Mouse (Mus musculus) E14TG2a.4 (cell line): Measurements from ENCODE around the gene Paics.

Experiments used
- H3K27me3 ChIP-seq: 2 replicates; pipeline ENCODE4 v1.6.1; 2014; ENCODE audit warnings: low read length, control low read depth; ENCODE audit not compliant: insufficient read depth
- H3K36me3 ChIP-seq: 2 replicates; pipeline ENCODE4 v1.6.1; 2014; ENCODE audit warnings: low read length, control low read depth; ENCODE audit not compliant: insufficient read depth
- H3K4me1 ChIP-seq: replicated peaks from 2 replicates; pipeline ENCODE4 v1.6.1; 2014; ENCODE audit warnings: low read depth, low read length, control low read depth
- H3K4me3 ChIP-seq: replicated peaks from 2 replicates; pipeline ENCODE4 v1.5.1; 2014; ENCODE audit warnings: mild to moderate bottlenecking, low read length
- H3K9me3 ChIP-seq: 2 replicates; pipeline ENCODE4 v1.6.1; 2014; ENCODE audit warnings: low read length, control low read depth
- CTCF ChIP-seq: conservative IDR thresholded peaks from 2 replicates; pipeline ENCODE4 v1.5.1; 2014; ENCODE audit warnings: low read length
- NANOG ChIP-seq: IDR thresholded peaks from 2 replicates; pipeline ENCODE4 v1.6.1; 2014; ENCODE audit warnings: borderline replicate concordance, low read length, mixed read lengths
- POU5F1 ChIP-seq: IDR thresholded peaks from 2 replicates; pipeline ENCODE4 v1.6.1; 2014; ENCODE audit warnings: low read length, borderline replicate concordance

Gene Paics

DNA sequence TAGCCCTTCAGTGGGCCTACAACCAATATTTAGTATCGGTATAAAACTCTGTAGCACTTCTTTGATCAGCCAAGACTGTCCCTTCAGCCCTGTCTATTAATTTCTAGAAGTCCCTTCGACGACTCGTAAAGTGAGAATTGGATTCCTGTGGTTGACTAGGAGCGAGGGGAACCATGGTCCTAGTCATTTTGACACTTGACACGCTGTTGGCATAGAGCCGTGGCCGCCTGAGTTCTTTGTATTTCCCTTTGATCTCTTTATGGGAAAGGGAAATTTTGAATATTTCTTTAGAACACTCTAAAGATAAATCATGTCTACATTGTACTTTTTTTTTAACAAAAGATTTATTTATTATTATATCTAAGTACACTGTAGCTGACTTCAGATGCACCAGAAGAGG is 24.6 kb downstream of the Paics start:
- no peaks in the 10 kb centered on the region for H3K27me3 ChIP-seq
- peak overlapping the region; percentile 98 for H3K4me3 ChIP-seq
- H3K36me3 ChIP-seq, result peaks cover 48% of the 10 kb centered on the region
- no peaks in the 10 kb centered on the region for H3K9me3 ChIP-seq
- TF ChIP-seq CTCF (no peak), NANOG (no peak), POU5F1 (no peak)
- peaks cover 40% of the 10 kb centered on the region for H3K4me1 ChIP-seq

DNA sequence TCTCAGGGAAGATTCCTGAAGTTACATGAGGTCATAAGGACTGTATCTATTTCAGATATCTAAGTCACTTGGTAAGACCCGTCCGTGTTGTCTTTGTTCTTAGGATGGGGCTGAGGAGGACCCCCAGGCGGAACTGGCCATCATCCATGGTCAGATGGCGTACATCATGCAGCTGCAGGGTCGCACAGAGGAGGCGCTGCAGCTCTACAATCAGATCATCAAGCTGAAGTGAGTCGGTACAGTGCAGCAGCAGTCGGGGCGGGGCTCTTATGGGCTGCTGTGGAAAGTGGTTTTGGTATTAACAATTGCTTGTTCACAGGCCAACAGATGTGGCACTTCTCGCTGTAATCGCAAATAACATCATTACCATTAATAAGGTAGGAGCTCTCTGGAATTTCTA is 32.9 kb downstream of the Paics start:
- Histone ChIP-seq H3K4me1 (peaks cover 15% of the 10 kb centered on the region), H3K9me3 (no peaks in the 10 kb centered on the region), H3K4me3 (no peak overlapping the region), H3K27me3 (no peaks in the 10 kb centered on the region), H3K36me3 (peaks cover 90% of the 10 kb centered on the region)
- TF ChIP-seq CTCF (no peak), POU5F1 (no peak), NANOG (no peak)

GRCm38 (mm10) chr5:76990789-76991188 is 39.7 kb downstream of the Paics start:
- Histone ChIP-seq H3K4me3 (no peak overlapping the region), H3K27me3 (no peaks in the 10 kb centered on the region), H3K4me1 (no peaks in the 10 kb centered on the region), H3K9me3 (no peaks in the 10 kb centered on the region), H3K36me3 (peaks cover 92% of the 10 kb centered on the region)
- TF ChIP-seq POU5F1 (no peak), CTCF (no peak), NANOG (no peak)

DNA sequence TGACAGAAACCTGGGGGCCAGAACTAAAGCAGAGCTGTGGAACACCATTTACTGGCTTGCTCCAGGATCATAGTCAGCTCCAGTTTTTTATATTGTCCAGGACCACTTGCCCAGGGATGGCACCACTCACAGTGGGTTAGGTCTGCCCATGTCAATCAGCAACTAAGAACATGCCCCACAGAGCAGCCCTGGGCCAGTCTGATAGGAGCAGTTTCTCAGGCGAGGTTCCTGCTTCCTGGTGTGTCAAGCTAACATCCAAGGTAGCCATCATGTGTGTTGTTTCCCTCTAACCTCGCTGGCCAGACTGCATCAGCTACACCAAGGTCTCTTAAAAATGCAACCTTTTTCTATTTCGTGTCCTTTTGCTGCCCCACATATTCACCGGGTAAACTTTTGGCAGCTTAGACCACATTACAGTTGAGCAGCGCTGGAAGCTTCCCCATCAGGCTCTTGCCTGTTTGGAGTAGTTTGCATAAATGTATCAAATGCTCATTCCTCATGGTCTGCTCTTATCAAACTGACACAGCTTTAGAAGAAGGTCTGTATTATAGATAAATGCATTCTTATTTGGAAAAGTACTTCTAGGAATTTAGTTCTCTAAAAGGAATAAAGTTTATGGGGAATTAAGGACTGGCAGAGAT is 42.2 kb downstream of the Paics start:
- Histone ChIP-seq H3K36me3 (peaks cover 95% of the 10 kb centered on the region), H3K4me3 (no peak overlapping the region), H3K4me1 (no peaks in the 10 kb centered on the region), H3K27me3 (no peaks in the 10 kb centered on the region), H3K9me3 (no peaks in the 10 kb centered on the region)
- no peak for TF ChIP-seq POU5F1
- no peak for TF ChIP-seq CTCF
- no peak for TF ChIP-seq NANOG

DNA sequence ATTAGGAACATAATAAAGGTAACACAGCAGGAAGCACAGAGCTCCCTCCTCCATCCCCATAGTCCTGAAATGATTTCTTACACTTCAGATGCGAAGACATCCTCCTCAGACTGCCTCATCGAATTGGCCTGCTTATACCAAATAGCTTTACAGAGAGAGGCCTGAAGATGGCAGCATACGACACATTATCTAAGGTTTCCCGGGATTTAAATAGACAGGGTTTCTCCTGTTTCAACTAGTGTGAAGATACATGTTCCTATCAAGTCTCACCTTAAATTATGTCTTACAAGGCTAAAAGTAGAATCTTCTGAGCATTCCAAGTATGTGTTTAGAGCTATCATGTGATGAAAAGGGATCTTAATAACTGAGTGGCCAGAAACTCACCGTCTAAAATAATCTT is 47.3 kb downstream of the Paics start:
- Histone ChIP-seq H3K4me3 (no peak overlapping the region), H3K4me1 (peaks cover 13% of the 10 kb centered on the region), H3K27me3 (peaks cover 20% of the 10 kb centered on the region), H3K36me3 (peaks cover 72% of the 10 kb centered on the region), H3K9me3 (no peaks in the 10 kb centered on the region)
- no peak for TF ChIP-seq NANOG
- peak; percentile 29; the same call in 1 of the 2 replicates for TF ChIP-seq CTCF

- H3K9me3 ChIP-seq, result no peaks in the 10 kb centered on the region
- no peak overlapping the region for H3K4me3 ChIP-seq
- H3K4me1 ChIP-seq, result peaks cover 13% of the 10 kb centered on the region
- peaks cover 23% of the 10 kb centered on the region for H3K27me3 ChIP-seq
- peaks cover 44% of the 10 kb centered on the region for H3K36me3 ChIP-seq
- TF ChIP-seq NANOG (no peak), POU5F1 (no peak), CTCF (no peak)
Observed at GRCm38 (mm10) chr5:77001192-77001591, 50.1 kb downstream of the Paics start.

- Histone ChIP-seq H3K27me3 (peaks cover 25% of the 10 kb centered on the region), H3K36me3 (peaks cover 15% of the 10 kb centered on the region), H3K4me1 (peaks cover 16% of the 10 kb centered on the region), H3K4me3 (no peak within 1 kb of the TSS), H3K9me3 (no peaks in the 10 kb centered on the region)
- no peak for TF ChIP-seq NANOG
Observed at GRCm38 (mm10) chr5:77004051-77004821, 53.1 kb downstream of the Paics start, which contains the start of gene Arl9. Gene Arl9 (plus strand): TSS chr5:77004055.

GRCm38 (mm10) chr5:77010352-77010751 is 59.2 kb downstream of the Paics start:
- 0 out of 2 replicates have a peak, but pooled peaks cover 3% of the 10 kb centered on the region for H3K4me1 ChIP-seq
- H3K27me3 ChIP-seq, result peaks cover 5% of the 10 kb centered on the region; the same call in 1 of the 2 replicates
- H3K9me3 ChIP-seq, result no peaks in the 10 kb centered on the region
- no peak overlapping the region for H3K4me3 ChIP-seq
- TF ChIP-seq NANOG (no peak), POU5F1 (no peak), CTCF (no peak)
- no peaks in the 10 kb centered on the region for H3K36me3 ChIP-seq
